ENCODE assay signal across 26 mouse cellular contexts in the genomic region with DNA sequence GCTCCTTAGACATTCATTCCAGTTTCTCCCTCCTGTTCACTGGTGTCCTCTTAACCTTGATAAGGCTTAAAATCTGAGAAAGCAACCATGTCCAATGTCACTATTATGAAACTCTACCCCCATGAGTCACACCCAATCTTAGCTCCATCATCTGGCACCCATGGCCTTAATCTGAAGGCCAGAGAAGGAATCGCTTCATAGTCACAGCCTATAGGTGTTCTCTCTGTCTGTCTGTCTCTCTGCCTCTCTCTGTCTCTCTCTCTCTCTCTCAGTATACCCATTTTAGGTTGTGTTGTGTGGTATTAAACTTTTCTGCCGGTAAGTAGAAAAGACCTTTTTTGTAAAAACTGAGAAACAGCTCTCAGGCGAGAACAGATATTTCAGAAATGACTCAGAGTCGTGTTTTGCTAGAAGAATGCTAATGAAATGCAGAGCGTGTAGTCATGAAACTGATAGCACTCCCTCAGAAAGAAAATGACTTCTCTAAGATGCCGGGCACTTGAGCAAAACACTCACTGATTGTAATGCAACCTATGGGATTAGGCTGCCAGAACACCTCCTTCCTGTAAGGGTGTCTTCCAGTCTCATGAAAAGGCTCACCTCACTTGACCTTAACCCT.
DNase-seq lines count a peak whose midpoint lies in the region; ATAC-seq and TF ChIP-seq lines count a peak whose summit lies in the region.
"Had no signal": no experiment of that assay in that cellular context is flagged by ENCODE, and none has a peak within 500 bp of the region (broad histone marks: within the 10 kb centered on the region; RNA-seq: fewer than 3 reads in every experiment).

No protein-coding gene starts in this region.

- TF ChIP-seq EP300 in heart, adult 2 months (IDR thresholded peaks at IDR 0.05; ENCODE audit: insufficient read depth, low read depth, low read length): no peak

- no peak for DNase-seq in heart, adult 2 months
- DNase-seq in heart, postnatal 14 days: no peak
- peak; percentile 57 for DNase-seq in Muller cell, postnatal 12 days (ENCODE audit: inconsistent ontology term)
- no peak for DNase-seq in layer of hippocampus, adult 11-12 months (ENCODE audit: low spot score)
- no peak for DNase-seq in thymus, postnatal 36 days
- DNase-seq in thymus, postnatal 14 days: no peak
- DNase-seq: adrenal gland, postnatal 36 days; cerebellum, adult 11-12 months; cerebellum, postnatal 10 days; gastrocnemius, postnatal 14 days; kidney, adult 9 months; kidney, postnatal 36 days; lung, adult 18-20 months; lung, postnatal 10 days; thymus, postnatal 25 days had no signal

- no peaks in the 10 kb centered on the region for H3K79me2 ChIP-seq in heart, adult 2 months (replicated peaks; ENCODE audit: control insufficient read depth, insufficient read depth, low read length)

- no peak overlapping the region for H3K4me2 ChIP-seq in intestine, embryonic 16.5 days (ENCODE audit: low read depth, low read length)
- H3K4me2 ChIP-seq: forebrain, embryonic 12.5 days; heart, embryonic 13.5 days; hindbrain, embryonic 12.5 days; limb, embryonic 13.5 days; liver, embryonic 12.5 days had no signal

- no peak for TF ChIP-seq POLR2A in heart, adult 2 months (IDR thresholded peaks at IDR 0.05; ENCODE audit: insufficient read depth, low read depth, low read length)
- TF ChIP-seq POLR2A in embryonic fibroblast, embryonic 13.5 days (IDR thresholded peaks at IDR 0.05; ENCODE audit: low read depth, low read length): no peak

- H3K4me1 ChIP-seq in heart, adult 2 months (ENCODE audit: control insufficient read depth, insufficient read depth, low read length): peaks cover 3% of the 10 kb centered on the region; the same call in 1 of the 2 replicates
- peaks cover 25% of the 10 kb centered on the region for H3K4me1 ChIP-seq in embryonic fibroblast, embryonic 13.5 days (ENCODE audit: control insufficient read depth, insufficient read depth, low read length)
- no peaks in the 10 kb centered on the region for H3K4me1 ChIP-seq in intestine, embryonic 16.5 days (ENCODE audit: control insufficient read depth, insufficient read depth, low read length)
- H3K4me1 ChIP-seq: embryonic facial prominence, embryonic 10.5 days; forebrain, embryonic 12.5 days; heart, embryonic 13.5 days; hindbrain, embryonic 12.5 days; limb, embryonic 13.5 days; liver, embryonic 12.5 days; midbrain, embryonic 10.5 days had no signal

- no peaks in the 10 kb centered on the region for H3K27me3 ChIP-seq in heart, adult 2 months (ENCODE audit: control insufficient read depth, insufficient read depth, low read length)
- no peaks in the 10 kb centered on the region for H3K27me3 ChIP-seq in intestine, embryonic 16.5 days (replicated peaks; ENCODE audit: control insufficient read depth, insufficient read depth, low read length)
- H3K27me3 ChIP-seq: forebrain, embryonic 12.5 days; heart, embryonic 13.5 days; hindbrain, embryonic 12.5 days had no signal

- ATAC-seq in intestine, embryonic 16.5 days: no peak
- ATAC-seq: liver, embryonic 12.5 days; midbrain, embryonic 16.5 days had no signal

- no peak overlapping the region for H3K4me3 ChIP-seq in heart, adult 2 months
- no peak overlapping the region for H3K4me3 ChIP-seq in embryonic fibroblast, embryonic 13.5 days (ENCODE audit: insufficient read depth, low read length)
- no peak overlapping the region for H3K4me3 ChIP-seq in intestine, embryonic 16.5 days (ENCODE audit: low read length)
- H3K4me3 ChIP-seq: embryonic facial prominence, embryonic 10.5 days; forebrain, embryonic 12.5 days; heart, embryonic 13.5 days; hindbrain, embryonic 12.5 days; limb, embryonic 13.5 days; liver, embryonic 12.5 days; midbrain, embryonic 10.5 days had no signal

- H3K36me3 ChIP-seq in heart, adult 2 months (ENCODE audit: control insufficient read depth, insufficient read depth, low read length): no peaks in the 10 kb centered on the region; the same call in 1 of the 2 replicates
- H3K36me3 ChIP-seq in intestine, embryonic 16.5 days (ENCODE audit: control insufficient read depth, insufficient read depth, low read length): no peaks in the 10 kb centered on the region
- H3K36me3 ChIP-seq: embryonic facial prominence, embryonic 10.5 days; forebrain, embryonic 12.5 days; G1E; heart, embryonic 13.5 days; hindbrain, embryonic 12.5 days; limb, embryonic 13.5 days; liver, embryonic 12.5 days; midbrain, embryonic 10.5 days had no signal

- no peaks in the 10 kb centered on the region for H3K9me3 ChIP-seq in intestine, embryonic 16.5 days (ENCODE audit: control insufficient read depth, low read length)
- H3K9me3 ChIP-seq: embryonic facial prominence, embryonic 10.5 days; forebrain, embryonic 12.5 days; G1E; hindbrain, embryonic 12.5 days; limb, embryonic 13.5 days; liver, embryonic 12.5 days; midbrain, embryonic 10.5 days had no signal

- 68% methylated on average over 6 of the region's 6 CpGs for WGBS in heart, adult 2 months
- WGBS in intestine, embryonic 16.5 days: 73% methylated on average over 6 of the region's 6 CpGs

- TF ChIP-seq CTCF in heart, adult 2 months (IDR thresholded peaks at IDR 0.05): no peak
- TF ChIP-seq CTCF in embryonic fibroblast, embryonic 13.5 days (IDR thresholded peaks at IDR 0.05; ENCODE audit: borderline replicate concordance, insufficient read depth, low read length): no peak

- intact Hi-C loops in heart, adult 2 months (cut with DNase I): no loop called here
- intact Hi-C loops in heart, postnatal 14 days (cut with DNase I): no loop called here

- H3K27ac ChIP-seq in heart, adult 2 months: peak overlapping the region; percentile 28; the same call in 1 of the 2 replicates
- H3K27ac ChIP-seq in embryonic fibroblast, embryonic 13.5 days (ENCODE audit: insufficient read depth, low read length): peak overlapping the region; percentile 99
- no peak overlapping the region for H3K27ac ChIP-seq in intestine, embryonic 16.5 days (ENCODE audit: low read length)
- H3K27ac ChIP-seq: embryonic facial prominence, embryonic 10.5 days; forebrain, embryonic 12.5 days; heart, embryonic 13.5 days; hindbrain, embryonic 12.5 days; limb, embryonic 13.5 days; liver, embryonic 12.5 days; midbrain, embryonic 10.5 days had no signal

- H3K9ac ChIP-seq in heart, adult 2 months (ENCODE audit: low read depth, low read length): no peak overlapping the region
- no peak overlapping the region for H3K9ac ChIP-seq in intestine, embryonic 16.5 days (ENCODE audit: low read depth, low read length)
- H3K9ac ChIP-seq: forebrain, embryonic 12.5 days; heart, embryonic 13.5 days; hindbrain, embryonic 12.5 days; limb, embryonic 13.5 days; liver, embryonic 12.5 days had no signal
